Mouse (Mus musculus) myocyte (in vitro differentiated cells): ENCODE results near the gene Ffar3.

Experiments
- POLR2A ChIP-seq: IDR thresholded peaks from one replicate; pipeline ENCODE4 v1.6.1; 2011; ENCODE audit warnings: low read depth, mild to moderate bottlenecking, control low read depth, moderate library complexity; ENCODE audit not compliant: insufficient read length
- POLR2AphosphoS2 ChIP-seq: IDR thresholded peaks from one replicate; pipeline ENCODE4 v1.6.1; 2011; ENCODE audit warnings: low read depth, control low read depth; ENCODE audit not compliant: insufficient read length
- USF1 ChIP-seq: IDR thresholded peaks from one replicate; pipeline ENCODE4 v1.6.1; 2011; ENCODE audit warnings: low read depth, mild to moderate bottlenecking, control low read depth, moderate library complexity

GRCm38 (mm10) chr7:30844676-30845297 lies 11.2 kb downstream of the Ffar3 start:
- TF ChIP-seq POLR2A: no peak
- no peak for TF ChIP-seq USF1
- no peak for TF ChIP-seq POLR2AphosphoS2
